Mouse (Mus musculus): ENCODE data around the gene Plch2.

DNA sequence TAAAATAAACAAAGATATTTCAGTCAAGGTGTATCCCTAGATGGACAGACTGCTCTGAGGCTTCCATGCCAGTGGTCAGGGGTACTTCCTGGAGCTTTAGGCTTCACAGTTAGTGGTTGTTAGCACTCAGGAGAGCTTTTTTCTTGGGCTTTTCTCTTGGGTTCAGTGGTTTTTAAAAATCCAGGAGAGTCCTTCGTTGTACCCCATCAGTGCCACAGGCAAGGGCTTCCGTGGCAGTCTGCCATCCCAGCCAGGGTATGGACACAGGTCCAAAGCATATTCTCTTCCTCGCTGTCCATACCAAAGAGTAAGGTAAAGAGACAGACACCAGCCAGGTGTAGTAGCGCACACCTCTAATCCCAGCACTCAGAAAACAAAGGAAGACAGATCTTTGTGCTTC, 33.6 kb upstream of the Plch2 start:
- TF ChIP-seq POLR2A (IDR thresholded peaks at IDR 0.05; ENCODE audit: low read depth, low read length) = no peak
- no peak for TF ChIP-seq CTCF (IDR thresholded peaks at IDR 0.05; ENCODE audit: borderline replicate concordance, insufficient read depth, low read length)

Data from embryonic fibroblast, embryonic 13.5 days (primary cell).